Mouse (Mus musculus): Measurements from ENCODE around the gene Lifr.

Gene Lifr

DNA sequence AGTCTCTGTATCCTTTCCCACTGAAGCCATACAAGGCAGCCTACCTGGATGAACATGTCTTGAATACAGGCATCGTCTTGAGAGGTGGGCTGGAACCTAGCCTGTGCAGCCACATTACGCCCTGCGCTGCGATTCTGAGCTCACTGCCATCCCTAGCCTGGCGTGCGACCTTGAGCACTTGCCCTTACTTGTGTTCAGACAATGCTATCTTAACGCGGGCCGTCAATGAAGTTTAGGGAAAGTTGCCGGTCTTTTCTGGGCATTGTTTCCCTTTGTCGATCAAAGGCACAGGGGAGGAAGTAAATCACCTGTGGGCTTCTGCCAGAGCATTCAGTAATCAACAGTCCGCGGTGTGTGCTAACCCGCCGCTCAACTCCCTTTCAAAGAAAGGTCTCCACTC lies 8.6 kb upstream of the Lifr start:
- no peak for DNase-seq

DNA sequence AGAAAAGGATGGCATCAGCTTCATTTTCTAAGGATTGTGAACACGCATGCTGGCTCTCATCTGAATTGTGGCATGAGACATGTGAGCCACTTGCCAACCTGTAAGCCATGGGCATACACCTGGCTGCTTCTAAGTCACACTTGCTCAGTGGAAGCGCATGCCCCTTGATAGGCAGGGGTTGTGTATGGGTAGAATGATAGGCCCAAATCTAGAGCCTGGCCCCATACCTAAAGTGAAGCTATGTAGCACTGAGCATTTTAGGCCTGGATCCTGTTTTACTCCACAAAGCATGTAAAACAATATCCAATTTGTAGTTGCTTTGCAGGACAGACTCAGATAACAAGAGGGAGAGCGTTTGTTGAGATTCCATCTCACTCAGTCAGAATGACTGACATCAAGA lies 7.5 kb upstream of the Lifr start:
- DNase-seq: no peak

DNA sequence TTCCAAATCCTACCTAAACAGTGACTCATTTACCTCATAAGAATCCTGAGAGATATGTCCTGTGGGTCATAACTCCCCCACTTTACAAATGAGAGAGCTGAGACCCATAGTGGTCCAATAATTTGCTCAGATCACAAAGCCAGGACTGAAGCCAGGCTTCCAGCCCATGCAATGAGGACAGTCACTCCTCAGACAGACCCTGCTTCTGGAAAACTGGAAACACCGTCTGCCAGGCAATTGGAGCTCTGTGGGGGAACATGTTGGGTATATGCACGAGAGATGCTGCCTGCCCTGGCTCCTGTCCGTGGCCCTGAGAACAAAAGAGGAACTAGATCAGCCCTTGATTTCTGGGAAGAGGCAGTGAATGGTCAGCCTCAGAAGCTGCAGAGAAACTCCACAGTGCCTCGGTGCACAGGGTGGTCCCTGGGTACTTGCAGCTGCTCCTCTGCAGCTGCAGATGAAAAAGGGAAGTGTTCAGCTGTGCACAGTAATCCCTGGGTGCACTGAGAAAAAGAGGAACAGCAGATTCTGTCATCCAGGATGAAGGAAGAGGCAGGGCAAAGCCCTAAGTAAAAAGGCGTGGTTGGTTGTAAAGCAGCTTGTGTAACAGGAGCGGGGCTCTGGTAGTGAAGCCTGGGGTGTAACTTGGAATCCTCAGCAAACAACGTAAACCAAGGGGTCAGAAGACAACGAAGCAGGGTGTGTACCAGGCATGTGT lies 5.5 kb upstream of the Lifr start:
- peak; percentile 61 to 68 for DNase-seq

DNA sequence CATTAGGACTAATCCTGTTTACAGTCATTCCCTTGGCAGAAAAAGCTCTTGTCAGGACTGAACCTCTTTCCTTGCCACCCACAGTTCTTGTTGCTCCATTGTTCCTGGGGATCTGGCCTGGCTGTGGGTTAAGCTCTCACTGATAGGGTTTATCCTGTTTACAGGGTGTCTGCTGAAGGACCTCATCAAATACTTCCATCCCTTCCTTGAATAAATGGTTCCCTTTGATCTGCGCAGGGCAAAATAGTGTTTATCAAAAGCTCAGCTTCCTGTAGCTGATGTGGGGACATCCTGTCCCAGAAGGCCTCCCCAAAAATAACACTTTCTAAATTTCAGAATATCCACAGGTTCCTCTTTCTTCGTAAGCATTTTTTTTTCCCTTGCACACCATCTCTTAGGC lies 1.7 kb upstream of the Lifr start:
- DNase-seq: no peak

DNA sequence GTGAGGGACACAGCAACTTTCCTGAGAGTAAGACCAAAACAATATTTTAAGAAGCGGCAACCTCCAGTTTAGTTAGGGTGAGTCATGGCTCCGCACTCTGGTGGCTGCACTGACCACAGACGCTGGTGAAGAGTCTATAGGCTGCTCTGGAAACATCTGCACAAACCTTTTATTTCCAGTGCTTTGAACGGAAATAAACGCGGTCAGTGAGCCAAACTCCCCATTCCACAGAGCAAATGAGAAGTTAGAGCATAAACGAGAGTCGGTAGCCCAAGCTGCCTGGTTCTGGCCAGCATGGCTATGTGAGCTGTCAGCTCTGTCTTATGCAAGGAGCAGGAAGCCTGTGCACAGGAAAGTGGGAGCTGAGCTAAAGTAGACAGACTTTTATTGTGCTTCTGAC lies 1.9 kb downstream of the Lifr start:
- DNase-seq: peak; percentile 34 to 37

DNA sequence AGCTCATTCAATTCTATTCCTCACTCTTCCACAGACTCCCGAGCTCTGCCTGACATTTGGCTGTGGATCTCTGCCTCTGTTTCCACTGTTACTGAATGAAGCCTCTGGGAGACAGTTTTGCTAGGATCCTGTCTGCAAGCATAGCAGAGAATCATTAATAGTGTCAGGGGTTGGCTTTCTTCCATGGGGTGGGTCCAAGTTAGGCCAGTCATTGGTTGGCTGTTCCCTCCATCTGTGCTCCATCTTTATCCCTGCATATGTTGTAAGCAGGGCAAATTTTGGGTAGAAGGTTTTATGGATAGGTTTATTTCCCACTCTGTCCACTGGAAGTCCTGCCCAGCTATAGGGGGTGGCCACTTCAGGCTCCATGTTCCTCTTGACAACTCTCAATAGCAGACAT lies 9.0 kb downstream of the Lifr start:
- DNase-seq: no peak

DNA sequence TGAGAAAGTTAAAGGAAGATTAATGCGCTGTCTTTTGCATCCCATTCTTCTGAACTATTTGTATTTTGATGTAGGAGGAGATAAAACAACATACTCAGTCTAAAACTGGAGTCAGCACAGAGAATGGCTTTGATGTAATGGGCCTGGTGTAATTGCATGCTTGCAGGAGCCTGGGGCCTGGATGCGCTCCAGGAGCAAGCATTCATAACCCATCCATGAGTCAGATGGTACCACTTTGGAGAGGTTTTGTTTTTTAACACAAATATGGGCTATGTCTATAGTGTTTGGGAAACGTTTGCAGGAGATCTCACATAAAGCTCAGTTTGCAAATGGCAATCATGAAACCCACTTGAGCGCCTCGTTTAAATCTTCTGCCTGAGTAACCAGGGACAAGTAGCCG lies 9.8 kb downstream of the Lifr start:
- no peak for DNase-seq

DNA sequence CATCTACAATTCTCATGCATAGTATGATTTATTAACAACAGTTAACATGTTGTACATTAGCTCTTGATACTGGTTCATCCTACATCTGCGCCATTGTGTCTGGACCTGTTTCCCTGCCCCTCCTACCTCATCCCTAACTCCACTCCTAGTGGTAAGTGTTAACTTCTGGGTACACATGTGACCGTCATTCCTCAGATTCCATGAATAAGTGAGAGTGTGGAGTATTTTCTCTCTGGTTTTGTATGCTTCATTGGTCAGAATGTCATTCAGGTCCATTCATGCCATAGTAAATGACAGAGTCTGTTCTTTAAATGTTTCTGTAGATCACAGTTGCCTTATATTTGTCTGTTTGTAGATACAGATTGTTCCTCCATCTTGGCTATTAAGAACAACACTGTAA lies 12.6 kb downstream of the Lifr start:
- DNase-seq: no peak

DNA sequence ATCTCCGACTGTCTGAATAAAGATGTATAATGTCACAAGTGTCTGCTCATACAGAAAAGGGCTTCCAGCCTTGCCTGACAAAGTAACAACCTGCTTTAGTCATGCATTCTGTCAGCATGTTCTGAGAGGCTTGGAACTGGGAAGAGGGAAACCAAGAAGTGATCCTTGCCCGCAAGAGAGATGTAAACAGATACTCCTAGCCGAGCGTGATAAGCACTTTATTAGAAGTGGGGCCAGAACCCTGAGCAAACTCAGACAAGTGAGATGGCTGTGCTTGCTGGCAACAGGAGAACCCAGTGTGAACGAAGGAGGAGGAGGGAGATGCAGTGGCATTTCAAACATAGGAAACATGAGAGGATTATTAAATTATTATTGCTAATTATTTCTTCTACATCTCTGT lies 14.8 kb downstream of the Lifr start:
- no peak for DNase-seq

DNA sequence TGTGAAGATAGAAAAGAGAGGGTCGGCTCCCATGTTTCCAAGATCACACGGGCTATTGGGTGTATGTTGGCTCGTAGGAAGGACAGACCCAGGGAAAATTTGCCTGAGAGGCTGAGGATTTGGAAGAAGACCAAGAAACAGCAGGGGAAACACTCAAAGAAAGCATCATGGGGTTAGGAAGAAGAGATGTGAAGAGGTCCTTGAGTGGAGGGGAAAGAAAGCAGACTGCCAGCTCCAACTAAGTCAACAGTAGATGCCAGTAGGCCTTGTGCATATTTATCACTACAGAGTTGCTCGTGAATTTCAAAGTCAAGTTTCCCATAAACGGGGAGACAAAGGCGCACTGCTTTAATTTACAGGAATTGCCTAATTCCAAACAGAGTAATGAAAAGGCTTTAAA lies 17.7 kb downstream of the Lifr start:
- DNase-seq: no peak

DNA sequence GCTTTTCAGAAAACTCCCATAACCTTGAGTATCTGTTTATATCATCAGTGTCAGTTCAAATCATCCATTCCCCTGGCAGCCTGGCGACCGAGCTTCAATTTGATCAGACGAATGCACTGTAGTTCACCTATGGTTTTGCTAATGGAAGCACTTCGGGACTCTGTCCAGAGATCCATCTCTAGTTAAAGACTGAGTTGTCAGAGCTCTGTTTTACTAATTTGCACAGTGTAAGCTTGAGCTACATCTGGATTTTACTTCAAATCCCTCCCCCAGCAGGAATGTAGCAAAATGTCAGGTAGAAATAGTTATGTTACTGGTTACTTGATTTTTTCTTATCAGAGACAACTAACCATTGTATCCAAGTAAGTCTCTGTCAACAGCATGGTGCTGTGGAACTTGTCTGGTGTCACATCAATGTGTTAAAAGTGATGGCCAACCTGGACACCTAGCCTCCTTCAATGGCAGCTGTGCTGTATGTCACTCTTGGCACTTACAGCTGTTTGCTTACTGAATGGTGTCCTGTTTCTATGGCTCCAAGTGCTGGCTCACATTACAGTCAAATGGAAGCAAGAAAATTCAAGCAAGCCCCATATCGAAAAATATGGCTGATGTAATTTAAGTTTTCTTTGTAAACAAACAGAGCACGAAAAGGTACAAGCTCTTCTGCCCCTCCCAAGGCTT lies 22.0 kb downstream of the Lifr start:
- no peak for DNase-seq

DNA sequence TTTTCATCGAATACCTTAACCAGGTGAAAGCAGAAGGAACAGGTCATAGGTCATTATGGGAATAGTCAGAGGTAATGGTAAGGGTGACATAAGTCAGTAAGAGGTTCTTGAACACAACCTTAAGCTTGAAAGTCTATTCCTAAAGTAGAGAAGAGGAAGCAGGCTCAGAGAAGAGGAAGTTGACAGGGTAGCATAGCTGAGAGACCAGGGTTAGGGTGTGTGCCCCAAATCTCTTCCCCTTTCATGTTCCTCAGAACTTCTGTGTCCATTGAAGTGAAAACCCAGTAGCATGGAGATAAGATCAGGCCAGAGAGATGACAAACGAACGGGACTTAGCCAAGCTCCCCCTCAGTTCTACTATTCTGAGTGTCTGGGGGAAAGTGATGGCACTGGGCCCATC lies 23.5 kb downstream of the Lifr start:
- DNase-seq: peak; percentile 61 to 71

DNA sequence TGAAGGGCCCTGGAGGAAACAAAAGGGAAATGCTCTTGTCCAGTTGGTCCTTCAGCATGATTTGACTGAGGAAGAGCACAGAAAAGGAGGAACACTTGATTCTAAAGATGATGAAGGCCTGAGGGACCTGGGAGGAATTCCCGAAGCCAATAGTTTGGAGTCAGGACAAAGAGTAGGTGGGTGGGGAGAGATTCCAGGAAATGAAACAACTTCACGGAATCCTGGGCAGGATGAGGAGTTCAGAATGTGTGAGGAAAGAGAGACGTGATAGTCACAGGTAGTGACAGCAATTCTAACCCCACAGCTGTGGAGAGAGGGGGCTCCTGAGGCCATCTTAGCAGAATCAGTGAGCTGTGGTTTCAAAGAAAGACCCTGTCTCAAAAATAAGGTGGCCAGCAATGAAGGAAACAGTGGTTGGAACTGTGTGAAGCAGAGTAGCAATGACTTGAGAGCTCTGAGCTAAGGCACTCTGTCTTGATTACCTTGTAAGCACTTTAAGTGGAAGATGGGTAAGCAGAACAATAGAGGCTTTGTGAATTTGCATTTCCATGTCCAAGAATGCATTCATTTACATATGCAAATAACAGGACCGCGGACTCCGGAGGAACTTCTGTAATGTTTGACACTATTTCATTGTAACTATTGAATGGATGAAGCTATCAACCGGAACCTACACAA lies 25.1 kb downstream of the Lifr start:
- DNase-seq: peak in 1 of 2 experiments; percentile 16

DNA sequence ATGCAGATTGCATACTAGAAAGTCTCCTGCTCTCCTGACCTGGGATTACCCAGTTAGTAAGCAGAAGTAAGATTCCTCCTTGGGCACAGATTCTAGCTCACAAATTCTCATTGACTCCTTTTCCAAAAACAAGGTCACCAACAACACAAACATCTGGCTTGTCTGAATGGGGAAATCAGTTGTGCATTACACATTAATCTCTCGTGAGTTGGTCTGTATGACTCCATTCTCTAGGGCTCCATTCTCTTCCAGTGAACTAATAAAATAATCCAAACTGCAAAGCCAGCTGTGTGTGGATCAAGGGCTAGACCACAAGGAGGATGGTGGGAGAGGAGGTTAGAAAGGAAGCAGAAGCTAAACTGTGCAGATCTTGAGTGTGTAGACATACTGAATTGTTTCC lies 25.8 kb downstream of the Lifr start:
- no peak for DNase-seq

DNA sequence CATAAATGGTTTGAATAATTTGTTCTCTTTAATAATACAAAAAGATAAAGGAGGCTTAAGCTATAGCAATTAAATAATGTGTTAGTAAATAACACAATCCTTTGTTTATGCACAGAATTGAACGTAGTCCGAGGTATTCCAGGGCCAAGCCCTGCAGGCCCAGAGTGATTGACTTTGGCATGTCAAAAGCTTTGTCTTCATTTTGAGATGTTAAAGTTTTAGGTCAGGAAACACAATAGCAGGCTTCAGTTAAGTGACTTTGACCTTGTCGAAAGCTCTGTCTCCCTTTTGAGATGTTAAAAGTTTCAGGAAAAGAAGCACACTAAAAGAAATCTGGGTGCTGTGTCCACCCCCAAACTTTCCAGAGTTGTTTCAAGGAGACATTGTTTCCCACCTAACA lies 26.3 kb downstream of the Lifr start:
- no peak for DNase-seq

DNA sequence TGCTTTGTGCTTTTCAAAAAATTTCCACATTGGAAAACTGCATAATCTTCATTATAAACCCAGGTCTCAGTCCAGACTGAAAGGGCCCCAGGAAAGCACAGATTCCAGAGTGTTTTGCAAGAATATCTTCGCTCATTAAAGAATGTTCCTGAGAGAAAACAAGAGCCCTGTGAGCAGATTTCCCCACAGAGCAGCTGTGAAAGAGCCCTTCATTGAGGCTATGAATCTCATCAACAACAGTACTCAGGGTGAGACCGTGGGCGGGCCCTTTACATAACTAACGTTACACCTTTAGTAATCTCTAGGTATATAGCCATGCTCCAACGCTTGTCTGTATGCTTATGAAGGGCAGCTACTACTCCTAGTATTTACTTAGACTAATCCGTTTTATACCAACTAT lies 27.5 kb downstream of the Lifr start:
- DNase-seq: no peak

DNA sequence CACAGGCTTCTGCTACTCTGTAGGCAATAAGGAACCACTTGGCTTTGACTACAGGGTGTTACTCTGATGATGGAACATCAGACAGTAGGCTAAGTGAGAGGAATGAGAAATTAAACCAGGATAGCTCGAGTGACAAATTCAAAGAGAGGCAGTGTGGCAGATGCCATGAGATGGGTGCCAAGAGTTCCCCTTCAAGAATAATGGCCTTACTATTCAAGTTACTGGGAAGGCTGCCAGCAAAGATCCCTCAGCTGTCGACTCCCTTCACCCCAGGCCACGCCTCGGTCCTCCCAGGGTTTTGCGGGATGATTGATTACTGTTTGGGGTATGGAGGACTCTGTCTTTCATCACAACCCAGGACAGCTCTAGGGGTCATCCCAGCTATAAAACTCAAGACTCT lies 28.4 kb downstream of the Lifr start:
- DNase-seq: no peak

DNA sequence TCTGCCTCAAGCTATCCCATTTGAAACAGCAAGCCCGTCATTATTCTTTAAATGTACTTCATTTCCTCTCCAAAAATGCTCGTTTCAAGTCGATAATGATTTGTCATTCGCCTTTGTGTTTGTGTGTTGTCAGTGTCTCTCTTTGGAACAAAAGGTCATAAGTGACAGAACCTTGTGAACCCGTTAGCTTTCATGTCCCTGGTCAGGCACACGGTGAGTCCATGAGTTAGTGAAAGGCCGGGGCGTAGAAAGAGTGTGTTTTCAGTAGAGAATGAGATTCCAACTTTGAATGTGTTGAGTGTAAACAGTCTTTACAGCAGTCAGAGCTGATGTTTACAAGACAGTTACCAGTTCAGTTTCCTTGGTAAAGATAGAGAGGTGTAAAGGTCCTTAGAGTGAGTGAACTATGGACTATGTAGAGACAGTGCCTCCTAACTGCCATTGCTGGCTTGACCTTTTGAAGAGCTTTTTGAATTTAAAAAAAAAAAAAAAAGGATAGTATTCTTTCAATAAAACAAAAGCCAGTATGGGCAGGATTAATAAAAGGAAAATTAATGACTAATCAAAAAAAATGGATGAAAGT lies 29.6 kb downstream of the Lifr start:
- no peak for DNase-seq

DNA sequence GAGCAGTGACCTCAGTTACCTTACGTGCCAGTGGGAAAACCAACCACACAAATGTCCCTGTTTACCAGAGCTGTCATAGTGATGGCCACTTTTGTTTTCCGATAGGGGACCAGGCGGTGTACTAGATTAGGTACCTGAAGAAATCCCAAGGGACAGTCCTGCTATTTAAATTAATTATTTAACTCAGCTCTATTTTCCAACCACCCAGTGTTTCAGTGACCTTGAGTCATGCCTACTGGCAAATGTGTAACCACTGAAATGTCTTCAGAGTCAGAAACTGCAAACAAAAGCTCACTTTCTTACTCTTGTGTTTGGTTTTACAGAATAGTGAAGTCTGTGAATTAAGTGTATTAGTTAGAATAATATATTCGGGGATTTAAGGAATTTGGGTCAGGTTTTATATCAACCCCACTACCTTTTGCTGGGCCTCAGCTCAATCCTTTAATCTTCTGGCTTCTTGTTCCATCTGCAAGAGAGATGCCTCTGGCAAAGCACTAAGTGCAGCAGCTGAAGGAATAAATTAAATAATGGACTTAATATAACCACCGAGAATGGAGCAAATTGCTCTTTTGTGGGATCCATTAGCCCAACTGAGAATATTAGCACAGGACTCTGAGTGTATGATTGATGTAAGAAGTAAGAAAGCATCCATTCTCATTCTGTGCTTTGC lies 33.5 kb downstream of the Lifr start:
- DNase-seq: no peak

DNA sequence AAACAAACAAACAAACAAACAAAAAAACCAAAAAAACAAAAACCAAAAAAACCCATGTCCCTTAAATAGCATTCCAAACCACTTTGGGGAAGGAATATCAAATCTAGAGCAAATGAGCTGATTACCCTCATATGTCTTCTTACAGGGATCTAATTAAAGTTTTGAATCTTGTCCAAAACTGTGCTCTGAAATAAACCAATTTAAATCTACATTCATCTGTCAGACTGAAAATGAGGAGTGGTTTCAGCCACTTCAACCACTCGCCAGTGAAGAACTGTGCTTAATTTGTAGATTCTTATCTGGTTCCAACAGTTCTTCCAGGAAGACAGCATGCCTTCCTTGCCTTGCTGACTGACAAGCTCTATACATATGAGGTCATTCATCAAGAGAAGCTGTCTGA lies 35.8 kb downstream of the Lifr start:
- no peak for DNase-seq

DNA sequence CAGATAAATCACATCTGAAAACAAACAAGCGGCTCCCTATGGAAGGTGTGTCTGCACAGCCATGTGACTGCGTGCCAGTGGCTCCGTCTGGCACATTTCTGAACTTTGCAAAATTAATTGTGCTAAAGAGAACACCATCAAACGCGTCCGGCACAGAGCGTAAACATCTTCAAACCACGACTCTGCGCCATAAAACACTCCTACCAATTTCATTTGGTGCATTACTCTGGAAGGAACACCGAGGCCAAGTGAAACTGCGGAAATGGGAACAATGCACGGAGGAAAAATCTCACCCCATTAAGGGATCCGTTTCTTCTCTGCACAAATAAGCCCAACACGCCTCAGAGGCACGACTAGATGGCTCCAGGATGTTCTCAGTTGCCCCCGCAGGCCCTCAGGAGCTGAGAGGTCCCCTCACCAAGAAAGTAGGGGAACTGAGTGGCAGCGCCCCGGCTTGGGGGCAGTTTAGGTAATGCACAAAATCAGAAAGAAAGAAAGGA lies 38.3 kb downstream of the Lifr start:
- DNase-seq: no peak

DNA sequence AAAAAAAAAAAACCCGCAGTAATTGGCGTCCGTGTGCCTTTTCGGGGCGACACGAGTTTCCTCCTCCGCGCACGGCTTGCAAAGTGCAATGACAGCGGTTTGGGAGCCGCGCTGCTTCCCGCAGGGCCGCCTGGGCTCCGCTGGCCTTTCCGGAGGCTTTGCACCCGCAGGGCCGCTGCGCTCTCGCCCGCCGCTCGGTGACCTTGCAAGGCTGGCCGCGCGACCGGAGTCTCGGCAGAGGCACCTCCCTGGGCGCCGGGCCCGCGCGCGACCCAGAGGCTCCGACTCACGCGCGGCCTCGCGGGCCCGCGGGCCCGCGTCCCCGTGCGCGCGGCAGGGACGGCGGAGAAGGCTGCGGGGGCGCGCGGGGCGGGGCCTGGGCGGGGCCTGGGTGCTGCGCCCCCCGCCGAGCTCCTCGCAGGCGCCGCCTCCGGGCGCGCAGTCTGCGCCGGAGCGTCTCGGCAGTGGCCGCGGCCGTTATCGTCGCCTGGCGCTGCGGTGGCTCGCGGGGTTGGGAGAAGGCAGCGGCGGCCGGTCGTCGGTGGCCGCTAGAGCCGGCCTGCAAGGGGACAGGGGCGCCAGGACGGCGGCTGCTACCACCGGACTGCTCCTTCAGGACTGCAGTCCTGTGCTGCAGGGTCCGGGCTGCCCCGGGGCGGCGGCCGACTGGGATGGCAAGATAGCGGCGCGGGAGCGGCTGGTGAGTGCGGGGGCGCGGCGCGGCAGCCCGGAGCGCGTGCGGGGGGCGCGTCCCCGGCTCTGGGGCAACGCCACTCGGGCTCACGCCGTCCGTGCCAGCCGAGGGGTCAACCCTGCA lies 38.9 kb downstream of the Lifr start:
- peak; percentile 39 to 52 for DNase-seq

Data from B cell, adult 2 months (primary cell).